Mouse (Mus musculus) neural tube, embryonic 12.5 days (tissue): ENCODE measurements at regions not wholly inside any gene's neighbourhood (a gene's known extent, or its start where the extent isn't known, plus 50 kb on each side); places are given as distances from the start of the nearest gene placed in this dataset.
A peak's percentile ranks its signal among the peaks of the same experiment; 100 is the strongest.

Experiments used
- ATAC-seq: fragments of 200-750 bp; cut with Nextera tagmentation; 2 replicates; pipeline ENCODE4 v1.8.0; 2017; ENCODE audit warnings: low read depth, mild to moderate bottlenecking, moderate TSS enrichment, moderate library complexity; ENCODE audit not compliant: low FRiP score
- H3K27ac ChIP-seq: fragments of 300-500 bp; sonication (generic); 2 replicates; pipeline ENCODE4 v1.5.1; 2016
- H3K27me3 ChIP-seq: fragments of 300-500 bp; sonication (generic); replicated peaks from 2 replicates; pipeline ENCODE4 v1.6.1; 2016; ENCODE audit warnings: mild to moderate bottlenecking
- H3K36me3 ChIP-seq: fragments of 300-500 bp; sonication (generic); 2 replicates; pipeline ENCODE4 v1.6.1; 2016; ENCODE audit warnings: mild to moderate bottlenecking
- H3K4me1 ChIP-seq: fragments of 300-500 bp; sonication (generic); 2 replicates; pipeline ENCODE4 v1.6.1; 2016
- H3K4me2 ChIP-seq: fragments of 300-500 bp; sonication (generic); replicated peaks from 2 replicates; pipeline ENCODE4 v1.6.1; 2016; ENCODE audit warnings: mild to moderate bottlenecking
- H3K4me3 ChIP-seq: fragments of 300-500 bp; sonication (generic); 2 replicates; pipeline ENCODE4 v1.5.1; 2016
- H3K9ac ChIP-seq: fragments of 300-500 bp; sonication (generic); 2 replicates; pipeline ENCODE4 v1.6.1; 2016; ENCODE audit warnings: mild to moderate bottlenecking
- H3K9me3 ChIP-seq: fragments of 300-500 bp; sonication (generic); 2 replicates; pipeline ENCODE4 v1.6.1; 2016; ENCODE audit warnings: mild to moderate bottlenecking
- WGBS: fragments of 180-500 bp; shearing (Covaris S2); methylation state at CpG from one replicate; pipeline ENCODE4 v1.1.7; 2016; 5-methylcytosine and 5-hydroxymethylcytosine counted together

DNA sequence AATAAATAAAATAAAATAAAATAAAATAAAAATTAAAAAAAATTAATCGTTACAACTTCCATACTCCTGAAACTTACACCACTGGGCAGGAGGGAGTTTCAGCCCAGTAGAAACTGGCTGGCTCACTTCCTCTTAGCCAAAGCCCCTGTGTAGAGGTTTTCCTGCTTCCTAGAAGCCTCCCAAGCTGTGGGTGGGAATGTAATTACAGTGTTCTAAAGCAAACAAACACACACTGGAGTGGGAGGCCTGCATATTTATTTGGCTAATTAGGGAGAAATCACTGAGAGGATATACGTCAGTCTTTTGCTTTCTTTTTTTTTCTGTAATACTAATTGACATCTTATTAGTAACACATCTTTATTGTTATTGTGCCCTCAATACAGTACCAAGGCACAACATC lies 94.2 kb upstream of the Cdh5 start:
- Histone ChIP-seq H3K27ac (no peak overlapping the region), H3K9ac (no peak overlapping the region), H3K4me2 (no peak overlapping the region), H3K4me1 (no peaks in the 10 kb centered on the region), H3K27me3 (no peaks in the 10 kb centered on the region), H3K36me3 (no peaks in the 10 kb centered on the region), H3K9me3 (no peaks in the 10 kb centered on the region), H3K4me3 (no peak overlapping the region)
- 85% methylated on average over 2 of the region's 2 CpGs for WGBS
- ATAC-seq, result no peak

DNA sequence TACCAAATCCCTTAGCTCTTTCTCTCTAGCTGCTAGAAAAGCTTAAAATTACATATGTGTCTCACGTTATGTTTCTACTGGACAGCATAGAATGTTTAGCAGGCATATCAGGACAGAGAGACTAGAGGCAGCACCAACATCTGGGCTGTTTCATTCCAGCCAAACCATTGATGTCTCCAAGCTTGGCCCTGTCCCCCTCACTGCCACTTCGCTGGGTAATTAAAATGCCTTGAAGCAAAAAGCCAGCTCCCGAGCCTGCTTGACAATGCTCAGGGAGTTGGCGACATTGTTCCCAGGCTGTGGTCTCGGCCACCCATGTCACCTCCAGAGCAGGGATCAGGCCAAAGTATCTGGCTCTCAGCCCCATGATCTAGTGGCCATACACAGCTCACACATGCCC lies 92.7 kb upstream of the Cdh5 start:
- Histone ChIP-seq H3K4me3 (no peak overlapping the region), H3K36me3 (no peaks in the 10 kb centered on the region), H3K27ac (no peak overlapping the region), H3K4me1 (no peaks in the 10 kb centered on the region), H3K4me2 (no peak overlapping the region), H3K27me3 (no peaks in the 10 kb centered on the region), H3K9me3 (no peaks in the 10 kb centered on the region), H3K9ac (no peak overlapping the region)
- WGBS, result 49% methylated on average over 5 of the region's 5 CpGs
- no peak for ATAC-seq

DNA sequence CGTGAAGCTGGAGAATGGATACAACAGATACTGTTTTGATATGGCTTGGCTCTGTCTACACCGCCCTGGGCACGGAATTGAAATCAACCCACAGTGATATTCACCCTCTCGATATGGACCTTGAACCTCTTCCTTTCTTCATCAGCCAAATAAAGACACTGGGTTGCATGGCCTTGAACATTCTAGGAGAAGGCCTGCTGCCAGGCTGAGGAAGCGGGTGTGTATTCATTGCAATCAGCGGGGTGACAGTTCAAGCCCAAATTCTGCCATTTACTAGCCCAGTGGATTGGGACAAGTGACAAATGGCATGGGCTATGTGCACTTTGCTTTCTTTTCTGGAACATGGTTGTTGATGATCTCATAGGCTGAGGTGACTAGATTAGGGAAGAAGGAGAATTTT lies 92.1 kb upstream of the Cdh5 start:
- Histone ChIP-seq H3K36me3 (no peaks in the 10 kb centered on the region), H3K4me2 (no peak overlapping the region), H3K27ac (no peak overlapping the region), H3K9me3 (no peaks in the 10 kb centered on the region), H3K4me1 (no peaks in the 10 kb centered on the region), H3K27me3 (no peaks in the 10 kb centered on the region), H3K9ac (no peak overlapping the region), H3K4me3 (no peak overlapping the region)
- WGBS, result 89% methylated on average over 6 of the region's 6 CpGs
- no peak for ATAC-seq

DNA sequence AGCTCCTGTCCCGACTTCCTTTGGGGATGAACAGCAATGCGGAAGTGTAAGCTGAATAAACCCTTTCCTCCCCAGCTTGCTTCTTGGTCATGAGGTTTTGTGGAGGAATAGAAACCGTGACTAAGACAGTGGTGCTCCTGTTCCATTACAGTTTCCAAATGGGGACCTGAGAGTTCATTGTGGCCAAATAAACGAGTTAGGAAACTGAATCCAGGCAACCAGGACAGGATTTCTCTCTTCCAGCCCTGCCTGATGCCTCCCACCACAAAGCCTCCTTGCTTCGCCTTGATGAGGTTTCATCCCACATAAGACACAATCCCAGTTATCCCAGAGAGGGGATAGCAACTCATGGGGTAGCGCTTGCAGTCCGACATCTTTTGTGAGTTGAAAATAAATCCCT lies 79.2 kb upstream of the Cdh5 start:
- no peak overlapping the region for H3K4me3 ChIP-seq
- 79% methylated on average over 7 of the region's 7 CpGs for whole genome bisulfite sequencing

DNA sequence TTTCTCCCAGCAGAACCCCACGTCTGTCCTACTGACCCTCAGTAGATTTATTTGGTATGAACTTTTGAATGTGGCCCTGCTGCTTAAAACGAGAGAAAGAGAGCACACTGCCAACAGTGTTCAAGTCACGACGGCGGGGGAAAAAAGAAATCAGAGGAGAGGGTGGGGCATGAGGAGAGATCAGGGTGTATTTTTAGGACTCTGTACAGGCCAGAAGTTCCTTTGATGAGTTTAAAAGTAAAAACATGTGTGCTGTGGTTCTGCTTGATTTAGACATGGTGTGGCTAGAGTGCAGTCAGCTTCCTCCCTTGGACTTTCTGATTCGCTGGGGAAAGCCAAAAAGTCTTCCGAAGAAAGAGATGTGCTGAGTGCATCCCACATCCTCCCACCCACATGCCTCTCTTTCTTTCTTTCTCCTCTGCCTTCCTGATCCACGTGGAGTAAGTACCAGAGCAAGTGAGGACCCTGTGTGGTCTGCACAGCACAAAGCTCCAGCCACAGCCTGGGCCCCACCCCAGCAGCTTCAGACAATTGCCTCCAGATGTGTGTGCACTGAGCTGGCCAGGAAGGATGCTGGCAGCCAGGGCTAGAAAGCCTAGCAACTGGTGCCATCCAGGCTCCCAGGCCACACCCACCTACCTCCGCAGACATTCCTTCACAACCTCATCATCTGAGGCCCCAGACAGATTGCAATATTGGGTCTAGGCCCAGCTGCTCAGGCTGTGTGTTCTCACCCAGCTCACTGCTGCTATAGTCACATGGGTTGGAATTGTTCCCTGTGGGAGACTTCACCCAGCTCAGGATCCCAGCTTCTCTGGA lies 78.5 kb upstream of the Cdh5 start:
- no peaks in the 10 kb centered on the region for H3K36me3 ChIP-seq
- H3K27me3 ChIP-seq, result no peaks in the 10 kb centered on the region
- H3K9me3 ChIP-seq, result no peaks in the 10 kb centered on the region
- WGBS, result 62% methylated on average over 9 of the region's 9 CpGs
- ATAC-seq, result no peak
- H3K9ac ChIP-seq, result no peak overlapping the region
- no peak overlapping the region for H3K27ac ChIP-seq
- no peaks in the 10 kb centered on the region for H3K4me1 ChIP-seq
- no peak overlapping the region for H3K4me2 ChIP-seq
- H3K4me3 ChIP-seq, result no peak overlapping the region

More for the DNA sequence above, 79.2 kb upstream of the Cdh5 start:
- no peak overlapping the region for H3K9ac ChIP-seq
- H3K36me3 ChIP-seq, result no peaks in the 10 kb centered on the region
- H3K4me1 ChIP-seq, result no peaks in the 10 kb centered on the region
- no peak for ATAC-seq
- H3K4me2 ChIP-seq, result no peak overlapping the region
- H3K9me3 ChIP-seq, result no peaks in the 10 kb centered on the region
- H3K27ac ChIP-seq, result no peak overlapping the region
- no peaks in the 10 kb centered on the region for H3K27me3 ChIP-seq

DNA sequence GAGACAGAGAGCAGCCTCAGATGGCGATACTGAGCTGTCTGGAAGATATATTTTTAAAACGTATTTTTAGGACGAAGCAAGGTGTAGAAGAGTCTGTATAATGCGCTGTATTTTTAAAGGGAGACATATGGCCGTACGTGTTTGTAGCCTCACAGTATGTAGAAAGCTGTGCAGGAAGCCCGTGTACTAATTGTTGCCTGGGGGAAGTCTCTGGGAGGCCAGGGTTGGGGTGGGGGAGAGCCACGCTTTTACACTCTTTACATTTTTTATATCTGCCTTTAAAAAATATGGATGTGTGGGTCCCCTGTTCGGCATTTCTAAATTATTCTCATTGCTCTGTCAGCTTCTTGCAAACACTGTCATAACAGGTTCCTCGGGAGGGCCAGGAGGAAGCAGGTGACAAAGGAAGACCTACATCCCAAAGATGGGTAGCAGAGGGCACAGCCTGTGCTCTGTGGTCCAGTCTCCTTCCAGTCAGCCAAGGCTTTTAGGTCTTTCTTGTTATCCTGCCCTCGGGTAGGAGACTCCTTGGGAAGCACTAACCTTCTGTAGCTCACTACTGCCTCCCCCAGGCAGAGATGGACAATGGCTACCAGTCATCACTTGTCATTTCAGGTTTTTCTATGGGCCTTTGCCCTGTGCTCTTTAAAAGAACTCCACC lies 74.1 kb upstream of the Cdh5 start:
- WGBS, result 70% methylated on average over 11 of the region's 11 CpGs
- no peak overlapping the region for H3K4me3 ChIP-seq
- no peaks in the 10 kb centered on the region for H3K4me1 ChIP-seq
- no peak overlapping the region for H3K9ac ChIP-seq
- ATAC-seq, result peak; percentile 57; the same call in 1 of the 2 replicates
- H3K9me3 ChIP-seq, result peaks cover 12% of the 10 kb centered on the region; the same call in 1 of the 2 replicates
- H3K27me3 ChIP-seq, result no peaks in the 10 kb centered on the region
- no peak overlapping the region for H3K27ac ChIP-seq
- no peak overlapping the region for H3K4me2 ChIP-seq
- no peaks in the 10 kb centered on the region; the same call in 1 of the 2 replicates for H3K36me3 ChIP-seq

DNA sequence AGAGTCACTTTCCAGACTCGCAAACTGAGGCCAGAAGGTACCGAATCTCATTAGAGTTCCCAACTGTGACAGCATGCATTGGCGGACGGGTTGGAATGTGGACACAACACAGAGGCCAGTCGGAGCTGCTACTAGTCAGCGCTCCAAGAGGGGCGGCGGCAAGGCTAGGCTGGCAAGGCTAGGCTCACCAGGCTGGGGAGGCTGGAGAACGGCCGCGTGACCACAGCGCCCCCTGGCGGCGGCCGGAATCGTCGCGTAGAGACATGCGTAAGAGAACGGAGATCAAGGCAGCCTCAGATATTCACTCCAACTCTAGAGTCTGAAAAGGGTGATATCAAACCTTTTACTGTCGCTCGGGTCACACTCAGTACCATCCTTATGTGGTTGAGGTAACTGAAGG lies 72.8 kb upstream of the Cdh5 start:
- 3% methylated on average over 22 of the region's 22 CpGs for WGBS
- peaks cover 12% of the 10 kb centered on the region; the same call in 1 of the 2 replicates for H3K9me3 ChIP-seq
- no peaks in the 10 kb centered on the region for H3K4me1 ChIP-seq
- ATAC-seq, result peak; percentile 81
- no peak overlapping the region for H3K9ac ChIP-seq
- H3K4me2 ChIP-seq, result peak overlapping the region; percentile 47
- no peak overlapping the region for H3K4me3 ChIP-seq
- H3K36me3 ChIP-seq, result no peaks in the 10 kb centered on the region; the same call in 1 of the 2 replicates
- H3K27me3 ChIP-seq, result no peaks in the 10 kb centered on the region
- H3K27ac ChIP-seq, result no peak overlapping the region

DNA sequence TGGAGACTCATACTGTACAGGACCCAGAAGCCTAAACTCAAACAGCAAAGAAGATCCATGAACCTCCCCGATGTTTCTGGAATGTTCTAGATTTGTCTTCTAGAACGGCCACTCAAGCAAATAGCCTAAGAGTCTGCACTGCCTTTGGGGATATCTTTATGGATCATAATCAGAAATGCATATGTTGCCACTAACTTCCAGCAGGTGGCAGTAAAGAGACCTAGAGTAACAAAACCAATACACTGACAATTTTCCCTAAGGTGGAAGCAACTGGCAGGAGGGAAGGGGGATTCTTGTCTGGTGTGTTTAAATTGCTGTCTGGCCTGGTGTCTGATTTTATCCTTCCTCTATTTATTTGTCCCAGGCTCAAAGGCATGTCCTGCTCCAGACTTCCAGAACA lies 69.2 kb upstream of the Cdh5 start:
- Histone ChIP-seq H3K9me3 (peaks cover 12% of the 10 kb centered on the region; the same call in 1 of the 2 replicates), H3K4me3 (no peak overlapping the region), H3K27me3 (no peaks in the 10 kb centered on the region), H3K36me3 (no peaks in the 10 kb centered on the region; the same call in 1 of the 2 replicates), H3K27ac (no peak overlapping the region), H3K4me2 (no peak overlapping the region), H3K9ac (no peak overlapping the region), H3K4me1 (no peaks in the 10 kb centered on the region)
- 90% methylated on average over 2 of the region's 2 CpGs for WGBS
- no peak for ATAC-seq

DNA sequence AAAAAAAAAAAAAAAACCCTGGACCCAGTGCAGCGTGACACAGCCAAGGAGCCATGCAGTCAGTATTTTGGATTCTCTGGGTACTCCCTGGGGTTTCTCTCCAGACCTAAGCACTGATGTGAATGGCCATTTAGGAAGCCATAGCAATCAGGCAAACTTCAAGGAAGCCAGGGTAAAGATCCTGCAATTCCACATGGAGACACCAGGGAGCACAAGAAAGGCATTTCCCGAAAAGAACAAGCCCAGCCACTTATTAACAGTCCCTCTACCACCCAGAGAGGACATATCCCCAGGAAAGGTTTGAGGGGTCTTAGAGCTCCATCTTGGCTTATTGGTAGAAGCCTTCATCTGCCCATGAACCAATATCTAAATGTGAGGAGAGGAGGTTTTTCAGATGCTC lies 68.3 kb upstream of the Cdh5 start:
- H3K4me2 ChIP-seq, result no peak overlapping the region
- no peaks in the 10 kb centered on the region; the same call in 1 of the 2 replicates for H3K36me3 ChIP-seq
- H3K4me1 ChIP-seq, result no peaks in the 10 kb centered on the region
- WGBS, result 45% methylated on average over 2 of the region's 2 CpGs
- H3K27ac ChIP-seq, result no peak overlapping the region
- peaks cover 12% of the 10 kb centered on the region; the same call in 1 of the 2 replicates for H3K9me3 ChIP-seq
- no peak for ATAC-seq
- H3K4me3 ChIP-seq, result no peak overlapping the region
- no peaks in the 10 kb centered on the region for H3K27me3 ChIP-seq
- no peak overlapping the region for H3K9ac ChIP-seq

DNA sequence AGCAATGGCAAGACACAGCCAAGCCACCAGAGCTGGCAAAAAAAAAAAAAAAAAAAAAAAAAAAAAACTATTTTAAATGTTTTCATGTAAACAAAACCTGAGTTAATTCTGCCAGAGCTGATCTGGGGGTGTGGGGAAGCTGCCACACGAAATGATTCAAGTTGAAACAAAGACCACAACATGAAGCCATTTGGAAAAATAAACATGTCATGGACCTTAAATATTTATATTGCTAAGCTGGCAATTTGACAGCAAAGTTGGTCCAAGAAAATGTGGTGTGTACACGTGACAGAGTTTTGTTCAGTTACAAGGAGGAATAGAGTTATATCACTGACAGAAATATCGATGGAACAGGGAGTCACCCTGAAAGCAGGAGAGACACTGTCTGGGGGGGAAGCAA lies 67.1 kb upstream of the Cdh5 start:
- no peaks in the 10 kb centered on the region for H3K27me3 ChIP-seq
- 84% methylated on average over 3 of the region's 3 CpGs for WGBS
- H3K9ac ChIP-seq, result no peak overlapping the region
- no peaks in the 10 kb centered on the region for H3K4me1 ChIP-seq
- H3K9me3 ChIP-seq, result peaks cover 12% of the 10 kb centered on the region; the same call in 1 of the 2 replicates
- H3K4me3 ChIP-seq, result no peak overlapping the region
- no peak overlapping the region for H3K27ac ChIP-seq
- ATAC-seq, result no peak
- H3K4me2 ChIP-seq, result no peak overlapping the region
- no peaks in the 10 kb centered on the region; the same call in 1 of the 2 replicates for H3K36me3 ChIP-seq

DNA sequence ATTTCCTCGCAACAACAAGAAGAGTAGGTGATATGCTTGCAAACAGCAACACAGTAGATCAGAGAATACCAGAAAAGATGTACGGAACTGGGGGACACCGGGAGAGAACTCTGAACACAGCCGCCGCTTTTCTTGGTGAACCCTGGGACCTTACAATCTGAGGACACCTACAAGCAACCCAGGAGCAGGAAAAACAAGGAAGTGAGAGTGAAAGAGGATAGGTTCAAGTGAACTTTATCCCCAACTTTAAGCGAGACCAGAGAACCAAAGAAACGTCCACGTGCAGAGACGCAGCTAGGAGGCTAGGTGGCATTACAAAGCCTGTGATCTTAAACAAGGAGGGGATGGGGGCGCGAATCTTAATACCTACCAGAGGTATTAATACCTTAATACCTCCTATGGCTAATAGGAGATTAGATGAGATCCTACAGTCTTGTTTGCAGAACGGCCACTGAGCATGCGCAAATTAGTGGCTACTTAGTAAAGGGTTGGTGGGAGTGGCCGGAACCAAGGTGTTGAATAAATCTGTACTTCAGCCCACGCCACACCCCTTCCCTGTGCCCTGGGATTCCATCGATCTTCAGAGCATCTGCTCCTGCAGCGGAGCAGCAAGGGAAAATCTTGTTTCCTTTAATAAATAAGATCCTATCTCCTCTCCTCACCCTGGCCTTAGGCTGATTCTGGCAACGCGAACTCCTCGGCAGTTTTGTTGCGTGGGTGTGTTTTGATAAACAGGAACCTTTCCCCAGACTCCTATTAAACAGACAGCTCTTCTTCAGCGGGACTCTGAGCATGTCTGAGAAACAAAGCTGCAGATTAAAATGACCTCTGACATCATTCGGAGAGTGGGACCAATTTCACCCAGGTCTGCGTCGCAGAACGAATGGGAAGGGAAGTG lies 64.6 kb upstream of the Cdh5 start:
- Histone ChIP-seq H3K4me1 (no peaks in the 10 kb centered on the region), H3K9me3 (no peaks in the 10 kb centered on the region), H3K36me3 (no peaks in the 10 kb centered on the region), H3K4me3 (no peak overlapping the region), H3K9ac (no peak overlapping the region), H3K27ac (no peak overlapping the region), H3K4me2 (no peak overlapping the region), H3K27me3 (no peaks in the 10 kb centered on the region)
- WGBS, result 89% methylated on average over 26 of the region's 26 CpGs
- no peak for ATAC-seq

DNA sequence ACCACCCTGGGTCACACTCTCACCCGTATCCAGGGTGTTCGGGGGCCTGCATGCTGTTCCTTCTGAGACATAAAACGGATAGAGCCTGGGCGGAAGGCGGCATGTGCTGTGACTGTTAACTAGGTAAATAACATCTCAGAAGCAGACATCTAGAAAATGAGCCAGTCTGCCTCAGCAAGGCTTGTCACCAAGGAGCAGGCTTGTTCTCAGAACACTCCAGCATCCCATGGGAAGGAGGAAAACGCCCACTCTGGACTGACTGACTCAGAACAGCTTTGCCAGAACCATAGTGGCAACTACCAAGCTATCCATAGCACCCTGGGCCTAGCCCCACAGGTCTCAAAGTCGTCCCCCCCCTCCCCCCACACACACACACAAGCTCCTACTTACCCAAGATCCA lies 63.8 kb upstream of the Cdh5 start:
- H3K27ac ChIP-seq, result no peak overlapping the region
- H3K9me3 ChIP-seq, result no peaks in the 10 kb centered on the region
- H3K4me2 ChIP-seq, result no peak overlapping the region
- no peak overlapping the region for H3K9ac ChIP-seq
- ATAC-seq, result no peak
- H3K4me1 ChIP-seq, result no peaks in the 10 kb centered on the region; the same call in 1 of the 2 replicates
- no peak overlapping the region for H3K4me3 ChIP-seq
- H3K36me3 ChIP-seq, result no peaks in the 10 kb centered on the region
- WGBS, result 84% methylated on average over 7 of the region's 7 CpGs
- no peaks in the 10 kb centered on the region for H3K27me3 ChIP-seq
